Mouse (Mus musculus): ENCODE results near the gene Kdm2b.
"Not testable (repeated sequence)": the region's sequence is repeated elsewhere in the genome, so short reads cannot be mapped to it uniquely, and the experiment has no call there.

The Kdm2b gene

GRCm38 (mm10) chr5:123010806-123011205 lies 21.2 kb upstream of the Kdm2b start:
- DNase-seq (ENCODE audit: low spot score): no peak

GRCm38 (mm10) chr5:123009873-123010272 lies 20.2 kb upstream of the Kdm2b start:
- DNase-seq (ENCODE audit: low spot score): no peak

- DNase-seq (ENCODE audit: low spot score): no peak
Observed at GRCm38 (mm10) chr5:123008877-123009493, 19.4 kb upstream of the Kdm2b start.

GRCm38 (mm10) chr5:123005716-123006592 lies 16.3 kb upstream of the Kdm2b start:
- DNase-seq (ENCODE audit: low spot score): no peak

GRCm38 (mm10) chr5:123000901-123001300 lies 11.3 kb upstream of the Kdm2b start:
- no peak for DNase-seq (ENCODE audit: low spot score)

GRCm38 (mm10) chr5:122997205-122998204 lies 7.9 kb upstream of the Kdm2b start:
- no peak for DNase-seq (ENCODE audit: low spot score)

- no peak for DNase-seq (ENCODE audit: low spot score)
Observed at GRCm38 (mm10) chr5:122994910-122995309, 5.3 kb upstream of the Kdm2b start.

- peak; percentile 95 for DNase-seq (ENCODE audit: low spot score)
Observed at GRCm38 (mm10) chr5:122994303-122994846, 4.8 kb upstream of the Kdm2b start.

- no peak for DNase-seq (ENCODE audit: low spot score)
Observed at GRCm38 (mm10) chr5:122993811-122994210, 4.2 kb upstream of the Kdm2b start.

- DNase-seq (ENCODE audit: low spot score): no peak
Observed at GRCm38 (mm10) chr5:122991350-122992004, 1.9 kb upstream of the Kdm2b start.

GRCm38 (mm10) chr5:122990411-122991160 lies 963 bp upstream of the Kdm2b start:
- DNase-seq (ENCODE audit: low spot score): peak; percentile 51

- DNase-seq (ENCODE audit: low spot score): peak; percentile 66
Observed at GRCm38 (mm10) chr5:122989001-122989525, 560 bp downstream of the Kdm2b start.

GRCm38 (mm10) chr5:122988021-122988751 lies 1.4 kb downstream of the Kdm2b start:
- peak; percentile 21 for DNase-seq (ENCODE audit: low spot score)

- no peak for DNase-seq (ENCODE audit: low spot score)
Observed at GRCm38 (mm10) chr5:122987211-122988020, 2.2 kb downstream of the Kdm2b start.

GRCm38 (mm10) chr5:122986091-122986493 lies 3.5 kb downstream of the Kdm2b start:
- no peak for DNase-seq (ENCODE audit: low spot score)

- DNase-seq (ENCODE audit: low spot score): no peak
Observed at GRCm38 (mm10) chr5:122985276-122985675, 4.3 kb downstream of the Kdm2b start.

- no peak for DNase-seq (ENCODE audit: low spot score)
Observed at GRCm38 (mm10) chr5:122984483-122984882, 5.1 kb downstream of the Kdm2b start.

GRCm38 (mm10) chr5:122978970-122979369 lies 10.7 kb downstream of the Kdm2b start:
- no peak for DNase-seq (ENCODE audit: low spot score)

GRCm38 (mm10) chr5:122974701-122975100 lies 14.9 kb downstream of the Kdm2b start:
- not testable (repeated sequence) for DNase-seq (ENCODE audit: low spot score)
